Mouse (Mus musculus): ENCODE results near the gene Manf. TPM values are rescaled to one million over a fixed set of nuclear protein-coding genes. Genes with fewer than 3 reads are reported as not detected.

The Manf gene
- polyA plus RNA-seq, 1 experiment, result 10.6 TPM

DNA sequence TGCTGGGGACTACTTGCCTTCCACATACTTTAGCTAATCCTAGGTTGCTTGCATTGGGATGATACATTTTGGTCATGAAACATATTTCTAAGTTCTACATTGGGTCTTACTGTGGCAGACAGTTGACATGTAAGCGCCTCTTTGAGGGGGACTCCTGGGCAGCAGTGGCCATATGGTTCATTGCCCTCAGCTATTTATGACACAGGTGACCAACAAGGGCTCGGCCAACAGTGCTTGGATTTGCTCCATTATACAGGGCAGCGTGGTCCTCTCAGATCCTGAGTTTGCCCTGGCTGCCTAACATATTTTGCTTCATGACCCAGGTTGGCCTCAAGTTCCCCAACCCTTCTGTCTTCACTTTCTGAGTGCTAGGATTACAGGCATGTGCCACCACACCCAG lies 15.1 kb downstream of the Manf start:
- peaks cover 95% of the 10 kb centered on the region for H3K36me3 ChIP-seq (ENCODE audit: control insufficient read depth)
- H3K27me3 ChIP-seq (ENCODE audit: control insufficient read depth), result no peaks in the 10 kb centered on the region
- H3K4me3 ChIP-seq (replicated peaks), result no peak overlapping the region
- TF ChIP-seq TAL1 (IDR thresholded peaks at IDR 0.05; ENCODE audit: low read length), result no peak
- TF ChIP-seq GATA1 (IDR thresholded peaks at IDR 0.05; ENCODE audit: low read length), result no peak
- H3K9me3 ChIP-seq (ENCODE audit: control insufficient read depth, low read length), result no peaks in the 10 kb centered on the region
- H3K4me1 ChIP-seq (ENCODE audit: control insufficient read depth), result peaks cover 4% of the 10 kb centered on the region

DNA sequence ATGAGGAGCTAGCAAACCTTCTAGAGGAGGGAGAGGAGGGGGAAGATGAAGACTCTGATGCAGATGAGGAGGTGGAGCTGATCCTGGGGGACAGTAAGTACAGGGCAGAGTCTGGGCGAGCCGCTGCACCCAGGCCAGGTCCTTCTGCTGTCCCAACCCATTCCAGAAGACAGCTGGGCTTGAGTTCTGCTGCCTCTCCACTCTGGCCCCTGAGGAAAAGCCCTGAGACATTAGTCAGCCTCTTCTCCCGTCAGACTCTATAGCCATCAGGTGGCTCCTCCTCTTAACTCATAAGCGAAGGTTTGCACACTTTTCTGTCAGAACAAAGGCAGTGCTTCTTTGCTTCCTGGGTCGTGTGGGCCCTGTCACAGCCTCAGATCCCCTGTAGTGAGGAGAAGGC lies 17.6 kb downstream of the Manf start:
- no peak for TF ChIP-seq TAL1 (IDR thresholded peaks at IDR 0.05; ENCODE audit: low read length)
- Histone ChIP-seq H3K36me3 (ENCODE audit: control insufficient read depth) (peaks cover 83% of the 10 kb centered on the region), H3K4me1 (ENCODE audit: control insufficient read depth) (peaks cover 3% of the 10 kb centered on the region), H3K4me3 (replicated peaks) (no peak overlapping the region), H3K9me3 (ENCODE audit: control insufficient read depth, low read length) (no peaks in the 10 kb centered on the region), H3K27me3 (ENCODE audit: control insufficient read depth) (no peaks in the 10 kb centered on the region)

- no peaks in the 10 kb centered on the region for H3K4me1 ChIP-seq (ENCODE audit: control insufficient read depth)
- peaks cover 96% of the 10 kb centered on the region for H3K36me3 ChIP-seq (ENCODE audit: control insufficient read depth)
- no peak overlapping the region for H3K4me3 ChIP-seq (replicated peaks)
- no peaks in the 10 kb centered on the region for H3K27me3 ChIP-seq (ENCODE audit: control insufficient read depth)
- no peak for TF ChIP-seq TAL1 (IDR thresholded peaks at IDR 0.05; ENCODE audit: low read length)
- TF ChIP-seq GATA1 (IDR thresholded peaks at IDR 0.05; ENCODE audit: low read length), result no peak
- H3K9me3 ChIP-seq (ENCODE audit: control insufficient read depth, low read length), result no peaks in the 10 kb centered on the region
These were observed 33.7 kb downstream of the Manf start for GRCm38 (mm10) chr9:106858036-106858435.

GRCm38 (mm10) chr9:106856664-106857063 lies 35.1 kb downstream of the Manf start:
- Histone ChIP-seq H3K9me3 (ENCODE audit: control insufficient read depth, low read length) (no peaks in the 10 kb centered on the region), H3K36me3 (ENCODE audit: control insufficient read depth) (peaks cover 98% of the 10 kb centered on the region), H3K4me1 (ENCODE audit: control insufficient read depth) (no peaks in the 10 kb centered on the region), H3K27me3 (ENCODE audit: control insufficient read depth) (no peaks in the 10 kb centered on the region), H3K4me3 (replicated peaks) (no peak overlapping the region)
- TF ChIP-seq GATA1 (IDR thresholded peaks at IDR 0.05; ENCODE audit: low read length) (no peak), TAL1 (IDR thresholded peaks at IDR 0.05; ENCODE audit: low read length) (no peak)

DNA sequence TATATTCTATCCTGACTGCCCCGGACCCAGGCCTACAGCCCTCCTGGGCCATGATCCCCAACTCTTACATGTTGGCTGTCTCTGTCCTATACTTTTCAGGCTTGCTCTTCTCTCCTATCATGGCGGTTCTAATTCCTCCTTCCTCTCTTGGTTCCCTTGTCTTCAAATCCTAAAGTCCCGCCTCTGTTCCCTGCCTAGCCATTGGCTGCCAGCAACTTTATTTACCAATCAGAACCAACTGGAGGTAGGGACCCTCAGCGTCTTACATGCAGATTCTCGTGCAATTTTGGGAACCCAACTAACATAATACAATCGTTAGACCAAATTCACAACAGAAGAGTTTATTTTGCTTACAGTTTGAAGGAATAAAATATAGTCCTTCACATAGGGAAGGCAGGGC lies 49.0 kb downstream of the Manf start:
- Histone ChIP-seq H3K27me3 (ENCODE audit: control insufficient read depth) (no peaks in the 10 kb centered on the region), H3K36me3 (ENCODE audit: control insufficient read depth) (peaks cover 89% of the 10 kb centered on the region), H3K4me1 (ENCODE audit: control insufficient read depth) (no peaks in the 10 kb centered on the region), H3K9me3 (ENCODE audit: control insufficient read depth, low read length) (no peaks in the 10 kb centered on the region), H3K4me3 (replicated peaks) (no peak overlapping the region)
- TF ChIP-seq GATA1 (IDR thresholded peaks at IDR 0.05; ENCODE audit: low read length) (no peak), TAL1 (IDR thresholded peaks at IDR 0.05; ENCODE audit: low read length) (no peak)

- Histone ChIP-seq H3K36me3 (ENCODE audit: control insufficient read depth) (peaks cover 96% of the 10 kb centered on the region), H3K9me3 (ENCODE audit: control insufficient read depth, low read length) (no peaks in the 10 kb centered on the region), H3K4me1 (ENCODE audit: control insufficient read depth) (no peaks in the 10 kb centered on the region), H3K27me3 (ENCODE audit: control insufficient read depth) (no peaks in the 10 kb centered on the region), H3K4me3 (replicated peaks) (no peak overlapping the region)
- TF ChIP-seq GATA1 (IDR thresholded peaks at IDR 0.05; ENCODE audit: low read length), result no peak
- TF ChIP-seq TAL1 (IDR thresholded peaks at IDR 0.05; ENCODE audit: low read length), result no peak
These were observed 51.2 kb downstream of the Manf start for GRCm38 (mm10) chr9:106840569-106840968.

GRCm38 (mm10) chr9:106822381-106823104 lies 69.2 kb downstream of the Manf start:
- Histone ChIP-seq H3K4me1 (ENCODE audit: control insufficient read depth) (peaks cover 34% of the 10 kb centered on the region), H3K9me3 (ENCODE audit: control insufficient read depth, low read length) (peaks cover 3% of the 10 kb centered on the region), H3K4me3 (replicated peaks) (peak overlapping the region; percentile 95), H3K27me3 (ENCODE audit: control insufficient read depth) (no peaks in the 10 kb centered on the region), H3K36me3 (ENCODE audit: control insufficient read depth) (peaks cover 3% of the 10 kb centered on the region)
- TF ChIP-seq TAL1 (IDR thresholded peaks at IDR 0.05; ENCODE audit: low read length) (no peak), GATA1 (IDR thresholded peaks at IDR 0.05; ENCODE audit: low read length) (no peak)

DNA sequence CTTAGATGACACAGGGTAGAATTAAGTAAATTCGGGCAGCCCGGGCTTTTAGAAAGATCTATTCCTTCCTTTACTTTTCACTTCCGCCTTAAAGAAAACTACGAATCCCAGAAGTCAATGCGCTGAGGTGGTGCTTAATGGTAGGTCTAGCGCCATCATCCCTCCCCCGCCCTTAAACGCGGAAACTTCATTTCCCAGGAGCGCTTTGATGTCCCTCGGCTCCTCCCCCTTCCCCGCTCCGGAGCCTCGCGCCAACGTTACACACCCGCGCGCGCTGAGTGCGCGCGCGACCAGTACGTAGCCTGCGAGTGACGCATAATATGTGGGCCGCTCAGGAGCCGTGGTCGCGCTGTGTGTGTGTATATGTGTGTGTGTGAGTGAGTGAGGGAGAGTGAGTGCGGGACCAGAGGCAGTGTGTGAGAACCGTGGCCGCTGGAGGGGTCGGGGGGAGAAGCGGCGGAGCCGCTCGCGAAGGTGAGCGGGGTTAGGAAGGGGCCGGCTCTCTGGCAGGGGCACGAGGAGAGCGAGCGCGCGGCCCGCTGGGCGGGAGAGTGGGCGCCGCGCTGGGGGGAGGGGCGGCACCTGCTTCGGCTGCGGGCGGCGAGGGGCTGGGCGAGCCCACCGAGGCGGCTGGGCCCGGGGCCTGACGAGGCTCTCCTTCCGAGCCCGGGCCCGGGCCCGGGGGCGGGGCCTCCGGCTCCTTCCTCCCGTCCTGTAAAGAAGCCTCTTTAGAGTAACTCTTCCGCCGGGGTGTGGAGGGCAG lies 70.0 kb downstream of the Manf start, which contains the start of gene Dcaf1:
Gene Dcaf1 (plus strand): TSS at position 257 of the 763 bp plus-strand sequence.
- Histone ChIP-seq H3K9me3 (ENCODE audit: control insufficient read depth, low read length) (peaks cover 3% of the 10 kb centered on the region), H3K4me1 (ENCODE audit: control insufficient read depth) (peaks cover 26% of the 10 kb centered on the region), H3K4me3 (replicated peaks) (peak within 1 kb of the TSS; percentile 95), H3K27me3 (ENCODE audit: control insufficient read depth) (no peaks in the 10 kb centered on the region), H3K36me3 (ENCODE audit: control insufficient read depth) (peaks cover 3% of the 10 kb centered on the region)
- TF ChIP-seq TAL1 (IDR thresholded peaks at IDR 0.05; ENCODE audit: low read length) (no peak), GATA1 (IDR thresholded peaks at IDR 0.05; ENCODE audit: low read length) (no peak)

GRCm38 (mm10) chr9:106821050-106821617 lies 70.6 kb downstream of the Manf start:
- peaks cover 22% of the 10 kb centered on the region for H3K4me1 ChIP-seq (ENCODE audit: control insufficient read depth)
- peaks cover 3% of the 10 kb centered on the region for H3K36me3 ChIP-seq (ENCODE audit: control insufficient read depth)
- H3K4me3 ChIP-seq (replicated peaks), result peak overlapping the region; percentile 95
- no peak for TF ChIP-seq GATA1 (IDR thresholded peaks at IDR 0.05; ENCODE audit: low read length)
- TF ChIP-seq TAL1 (IDR thresholded peaks at IDR 0.05; ENCODE audit: low read length), result no peak
- no peaks in the 10 kb centered on the region for H3K27me3 ChIP-seq (ENCODE audit: control insufficient read depth)
- H3K9me3 ChIP-seq (ENCODE audit: control insufficient read depth, low read length), result peaks cover 3% of the 10 kb centered on the region

Measured in erythroblast, embryonic 14.5 days (primary cell).